Comparison of ENCODE assay signal across 9 mouse cellular contexts in the genomic region with DNA sequence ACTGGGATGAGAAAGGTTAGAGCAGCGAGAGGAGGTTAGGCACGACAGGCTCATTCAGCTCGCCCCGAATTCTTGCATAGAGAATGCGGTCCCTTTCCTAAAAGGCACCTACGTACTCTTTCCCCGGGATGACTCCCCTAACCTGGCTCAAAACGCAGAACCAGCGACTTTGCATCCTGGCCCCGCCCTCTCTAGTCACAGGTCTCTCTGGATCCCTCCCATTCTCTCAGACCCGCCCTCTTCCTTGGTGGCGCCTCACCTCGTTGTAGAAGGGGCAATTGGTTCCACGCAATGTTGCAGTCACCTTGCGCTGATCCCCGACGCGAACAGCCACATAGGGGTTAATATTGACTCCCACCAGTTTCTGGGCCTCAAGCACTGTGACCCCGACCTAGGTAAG. TPM values are rescaled to one million over a fixed set of nuclear protein-coding genes. Genes with fewer than 3 reads are reported as not detected.
DNase-seq lines count a peak whose midpoint lies in the region; ATAC-seq lines count a peak whose summit lies in the region.
"Had no signal": no experiment of that assay in that cellular context is flagged by ENCODE, and none has a peak within 500 bp of the region (broad histone marks: within the 10 kb centered on the region; RNA-seq: fewer than 3 reads in every experiment).

No protein-coding gene starts in this region.

- peak overlapping the region; percentile 14 for H3K4me2 ChIP-seq in embryonic facial prominence, embryonic 12.5 days (replicated peaks)
- H3K4me2 ChIP-seq in limb, embryonic 12.5 days = peak overlapping the region; percentile 47
- H3K4me2 ChIP-seq in stomach, embryonic 16.5 days (ENCODE audit: low read depth, low read length) = peak overlapping the region; percentile 40

- no peak for DNase-seq in heart, postnatal 36 days

- H3K27me3 ChIP-seq in megakaryocyte, embryonic 14.5 days (replicated peaks) = peaks cover 86% of the 10 kb centered on the region
- peaks cover 9% of the 10 kb centered on the region; the same call in 1 of the 2 replicates for H3K27me3 ChIP-seq in embryonic facial prominence, embryonic 12.5 days
- peaks cover 20% of the 10 kb centered on the region for H3K27me3 ChIP-seq in limb, embryonic 12.5 days
- H3K27me3 ChIP-seq in stomach, embryonic 16.5 days (ENCODE audit: control insufficient read depth, insufficient read depth, low read length) = no peaks in the 10 kb centered on the region

- H3K9me3 ChIP-seq in megakaryocyte, embryonic 14.5 days = peaks cover 2% of the 10 kb centered on the region; the same call in 1 of the 2 replicates
- no peaks in the 10 kb centered on the region for H3K9me3 ChIP-seq in embryonic facial prominence, embryonic 12.5 days
- no peaks in the 10 kb centered on the region for H3K9me3 ChIP-seq in limb, embryonic 12.5 days
- H3K9me3 ChIP-seq in stomach, embryonic 16.5 days (replicated peaks; ENCODE audit: control insufficient read depth, low read length) = no peaks in the 10 kb centered on the region

- H3K36me3 ChIP-seq in megakaryocyte, embryonic 14.5 days (replicated peaks; ENCODE audit: low read length) = no peaks in the 10 kb centered on the region
- no peaks in the 10 kb centered on the region for H3K36me3 ChIP-seq in embryonic facial prominence, embryonic 12.5 days
- no peaks in the 10 kb centered on the region for H3K36me3 ChIP-seq in limb, embryonic 12.5 days
- no peaks in the 10 kb centered on the region for H3K36me3 ChIP-seq in stomach, embryonic 16.5 days (ENCODE audit: control insufficient read depth, insufficient read depth, low read length)

- H3K4me1 ChIP-seq in megakaryocyte, embryonic 14.5 days = peaks cover 8% of the 10 kb centered on the region
- no peaks in the 10 kb centered on the region for H3K4me1 ChIP-seq in embryonic facial prominence, embryonic 12.5 days
- peaks cover 8% of the 10 kb centered on the region for H3K4me1 ChIP-seq in limb, embryonic 12.5 days (replicated peaks)
- H3K4me1 ChIP-seq in stomach, embryonic 16.5 days (ENCODE audit: control insufficient read depth, insufficient read depth, low read length) = no peaks in the 10 kb centered on the region

- WGBS in embryonic facial prominence, embryonic 12.5 days = 7% methylated on average over 19 of the region's 19 CpGs
- 4% methylated on average over 19 of the region's 19 CpGs for WGBS in limb, embryonic 12.5 days
- WGBS in stomach, embryonic 16.5 days = 7% methylated on average over 19 of the region's 19 CpGs

- ATAC-seq in megakaryocyte, adult 5-6 weeks (ENCODE audit: poor library complexity, severe bottlenecking) = no peak
- ATAC-seq in embryonic facial prominence, embryonic 12.5 days (ENCODE audit: insufficient number of reproducible peaks, insufficient read depth, low FRiP score, low TSS enrichment) = no peak
- ATAC-seq in limb, embryonic 12.5 days (ENCODE audit: insufficient number of reproducible peaks, insufficient read depth, low FRiP score, low TSS enrichment, low read depth) = no peak
- no peak for ATAC-seq in stomach, embryonic 16.5 days (ENCODE audit: insufficient read depth, low FRiP score)
- no peak for ATAC-seq in activated CD4-positive, CD25-positive, alpha-beta regulatory T cell, adult 4 months
- ATAC-seq in erythroid progenitor cell, adult 5-6 weeks (replicated peaks; ENCODE audit: low FRiP score, poor library complexity, severe bottlenecking) = no peak

- no peak overlapping the region for H3K27ac ChIP-seq in embryonic facial prominence, embryonic 12.5 days
- H3K27ac ChIP-seq in limb, embryonic 12.5 days = no peak overlapping the region
- H3K27ac ChIP-seq in stomach, embryonic 16.5 days (ENCODE audit: low read length) = no peak overlapping the region

- H3K4me3 ChIP-seq in megakaryocyte, embryonic 14.5 days (replicated peaks) = peak overlapping the region; percentile 23
- H3K4me3 ChIP-seq in embryonic facial prominence, embryonic 12.5 days = no peak overlapping the region
- H3K4me3 ChIP-seq in limb, embryonic 12.5 days (replicated peaks) = peak overlapping the region; percentile 9; the same call in 1 of the 2 replicates
- peak overlapping the region; percentile 13; the same call in 1 of the 2 replicates for H3K4me3 ChIP-seq in stomach, embryonic 16.5 days (replicated peaks; ENCODE audit: low read length)

- intact Hi-C loops in heart, postnatal 36 days (cut with DNase I) = no loop called here

- H3K9ac ChIP-seq in embryonic facial prominence, embryonic 12.5 days = no peak overlapping the region
- H3K9ac ChIP-seq in limb, embryonic 12.5 days (replicated peaks) = no peak overlapping the region; the same call in 1 of the 2 replicates
- 0 out of 2 replicates have a peak overlapping the region, but pooled peaks have one; percentile 3 for H3K9ac ChIP-seq in stomach, embryonic 16.5 days (ENCODE audit: low read length)

RNA-seq across cellular contexts. Expression of a gene that starts 4.8 kb away (rescaled TPM):
- polyA plus RNA-seq in megakaryocyte, embryonic 14.5 days (2012; ENCODE audit: insufficient read depth, low replicate concordance) = not detected in 2 replicates
- total RNA-seq in megakaryocyte, adult 5-6 weeks (2015) = not detected in 2 replicates
- total RNA-seq in megakaryocyte, adult 5-6 weeks (2017) = not detected in 2 replicates
- 0.05 and 0.08 TPM in 2 replicates for polyA plus RNA-seq in embryonic facial prominence, embryonic 12.5 days (2016; fragmentation: Nextera tagmentation; extraction: Ambion mirVana)
- 0.22 TPM in 1 of 2 replicates, not detected in the other for polyA plus RNA-seq in limb, embryonic 12.5 days (2016; fragmentation: Nextera tagmentation; extraction: Ambion mirVana)
- 5.4 and 6.6 TPM in 2 replicates for polyA plus RNA-seq in stomach, embryonic 16.5 days (2015; fragmentation: Nextera tagmentation; extraction: Ambion mirVana)
- not detected for polyA plus RNA-seq in activated CD4-positive, CD25-positive, alpha-beta regulatory T cell, adult 4 months (2017; shearing (Covaris generic))
- total RNA-seq in erythroid progenitor cell, adult 5-6 weeks (2015; ENCODE audit: low replicate concordance) = not detected in 2 replicates
- not detected in 2 replicates for total RNA-seq in erythroid progenitor cell, adult 5-6 weeks (2017; ENCODE audit: low replicate concordance)
- not detected for total RNA-seq in heart, postnatal 36 days (2021)
- polyA plus RNA-seq: heart, postnatal 0 days had no signal

RNA-seq across cellular contexts. Expression of a gene that starts 17.0 kb away (rescaled TPM):
- polyA plus RNA-seq in megakaryocyte, embryonic 14.5 days (2012; ENCODE audit: insufficient read depth, low replicate concordance) = 2.2 TPM in 1 of 2 replicates, not detected in the other
- total RNA-seq in megakaryocyte, adult 5-6 weeks (2015) = 0.30 and 0.31 TPM in 2 replicates
- 0.07 and 2.1 TPM in 2 replicates for total RNA-seq in megakaryocyte, adult 5-6 weeks (2017)
- 6.0 and 6.9 TPM in 2 replicates for polyA plus RNA-seq in embryonic facial prominence, embryonic 12.5 days (2016; fragmentation: Nextera tagmentation; extraction: Ambion mirVana)
- 6.4 and 6.9 TPM in 2 replicates for polyA plus RNA-seq in limb, embryonic 12.5 days (2016; fragmentation: Nextera tagmentation; extraction: Ambion mirVana)
- polyA plus RNA-seq in stomach, embryonic 16.5 days (2015; fragmentation: Nextera tagmentation; extraction: Ambion mirVana) = 2.0 and 2.7 TPM in 2 replicates
- not detected for polyA plus RNA-seq in activated CD4-positive, CD25-positive, alpha-beta regulatory T cell, adult 4 months (2017; shearing (Covaris generic))
- not detected in 2 replicates for total RNA-seq in erythroid progenitor cell, adult 5-6 weeks (2015; ENCODE audit: low replicate concordance)
- total RNA-seq in erythroid progenitor cell, adult 5-6 weeks (2017; ENCODE audit: low replicate concordance) = not detected in 2 replicates
- 1 to 10 TPM in 1 of 2 experiments, under 1 TPM in 1; 0.87 to 1.5 TPM for total RNA-seq in heart, postnatal 36 days (2021)

RNA-seq across cellular contexts. Expression of a gene that starts 40.1 kb away (rescaled TPM):
- 49.2 and 93.8 TPM in 2 replicates for polyA plus RNA-seq in megakaryocyte, embryonic 14.5 days (2012; ENCODE audit: insufficient read depth, low replicate concordance)
- total RNA-seq in megakaryocyte, adult 5-6 weeks (2015) = 175 and 193 TPM in 2 replicates
- 35.9 and 54.6 TPM in 2 replicates for total RNA-seq in megakaryocyte, adult 5-6 weeks (2017)
- polyA plus RNA-seq in embryonic facial prominence, embryonic 12.5 days (2016; fragmentation: Nextera tagmentation; extraction: Ambion mirVana) = 199 and 220 TPM in 2 replicates
- 184 and 185 TPM in 2 replicates for polyA plus RNA-seq in limb, embryonic 12.5 days (2016; fragmentation: Nextera tagmentation; extraction: Ambion mirVana)
- 209 and 240 TPM in 2 replicates for polyA plus RNA-seq in stomach, embryonic 16.5 days (2015; fragmentation: Nextera tagmentation; extraction: Ambion mirVana)
- 100 to 1,000 TPM; 113 to 142 TPM for polyA plus RNA-seq in activated CD4-positive, CD25-positive, alpha-beta regulatory T cell, adult 4 months (2017; shearing (Covaris generic))
- total RNA-seq in erythroid progenitor cell, adult 5-6 weeks (2015; ENCODE audit: low replicate concordance) = 59.5 and 136 TPM in 2 replicates
- 18.6 and 22.6 TPM in 2 replicates for total RNA-seq in erythroid progenitor cell, adult 5-6 weeks (2017; ENCODE audit: low replicate concordance)
- total RNA-seq in heart, postnatal 36 days (2021) = 10 to 100 TPM; 59.7 to 61.4 TPM

RNA-seq across cellular contexts. Expression of a gene that starts 40.2 kb away (rescaled TPM):
- not detected in 2 replicates for polyA plus RNA-seq in megakaryocyte, embryonic 14.5 days (2012; ENCODE audit: insufficient read depth, low replicate concordance)
- total RNA-seq in megakaryocyte, adult 5-6 weeks (2015) = 0.20 and 0.57 TPM in 2 replicates
- 0.11 and 0.81 TPM in 2 replicates for total RNA-seq in megakaryocyte, adult 5-6 weeks (2017)
- polyA plus RNA-seq in embryonic facial prominence, embryonic 12.5 days (2016; fragmentation: Nextera tagmentation; extraction: Ambion mirVana) = 2.0 and 2.3 TPM in 2 replicates
- polyA plus RNA-seq in limb, embryonic 12.5 days (2016; fragmentation: Nextera tagmentation; extraction: Ambion mirVana) = 1.5 TPM in 2 replicates
- 1.7 and 1.8 TPM in 2 replicates for polyA plus RNA-seq in stomach, embryonic 16.5 days (2015; fragmentation: Nextera tagmentation; extraction: Ambion mirVana)
- 1 to 10 TPM; 1.6 TPM for polyA plus RNA-seq in activated CD4-positive, CD25-positive, alpha-beta regulatory T cell, adult 4 months (2017; shearing (Covaris generic))
- not detected in 2 replicates for total RNA-seq in erythroid progenitor cell, adult 5-6 weeks (2015; ENCODE audit: low replicate concordance)
- total RNA-seq in erythroid progenitor cell, adult 5-6 weeks (2017; ENCODE audit: low replicate concordance) = 0.26 TPM in 1 of 2 replicates, not detected in the other
- total RNA-seq in heart, postnatal 36 days (2021) = under 1 TPM; 0.16 to 0.31 TPM
